Mouse (Mus musculus) MEL (cell line): ENCODE data around the gene Tecpr1.

Experiments
- NRF1 ChIP-seq: IDR thresholded peaks from 2 replicates; pipeline ENCODE4 v1.6.1; 2014; ENCODE audit warnings: low read depth, mild to moderate bottlenecking, inconsistent platforms, low read length, improper control_type of control experiment, moderate library complexity; ENCODE audit not compliant: poor library complexity, insufficient read depth, severe bottlenecking
- TAL1 ChIP-seq: IDR thresholded peaks from 2 replicates; pipeline ENCODE4 v1.6.1; 2012; ENCODE audit warnings: mild to moderate bottlenecking, inconsistent platforms, low read length, moderate library complexity, mixed read lengths
- ZMIZ1 ChIP-seq: IDR thresholded peaks from 2 replicates; pipeline ENCODE4 v1.6.1; 2012; ENCODE audit warnings: low read depth, mild to moderate bottlenecking, inconsistent platforms, low read length, improper control_type of control experiment, moderate library complexity

DNA sequence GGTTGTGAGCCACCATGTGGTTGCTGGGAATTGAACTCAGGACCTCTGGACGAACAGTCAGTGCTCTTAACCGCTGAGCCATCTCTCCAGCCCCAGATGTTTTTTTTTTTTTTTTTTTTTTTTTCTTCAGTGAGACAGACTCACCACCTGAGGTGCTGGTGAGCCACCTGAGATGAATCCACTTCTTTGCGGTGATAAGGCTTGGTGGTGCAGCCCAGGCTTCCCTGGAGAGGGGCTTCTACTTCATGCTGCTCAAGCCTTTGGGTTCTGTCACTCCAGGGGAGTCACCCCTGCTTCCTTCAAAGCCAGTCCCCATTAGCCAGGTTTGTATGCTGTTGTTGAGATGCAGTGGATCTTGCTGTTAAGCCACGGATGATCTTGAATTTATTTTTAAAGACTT is 29.8 kb upstream of the Tecpr1 start:
- TF ChIP-seq TAL1 (no peak), NRF1 (no peak), ZMIZ1 (no peak)
